Mouse (Mus musculus): ENCODE measurements around the gene Cpne7. TPM values are rescaled to one million over a fixed set of nuclear protein-coding genes. Genes with fewer than 3 reads are reported as not detected.

Gene Cpne7
- polyA plus RNA-seq, 1 experiment = not detected

DNA sequence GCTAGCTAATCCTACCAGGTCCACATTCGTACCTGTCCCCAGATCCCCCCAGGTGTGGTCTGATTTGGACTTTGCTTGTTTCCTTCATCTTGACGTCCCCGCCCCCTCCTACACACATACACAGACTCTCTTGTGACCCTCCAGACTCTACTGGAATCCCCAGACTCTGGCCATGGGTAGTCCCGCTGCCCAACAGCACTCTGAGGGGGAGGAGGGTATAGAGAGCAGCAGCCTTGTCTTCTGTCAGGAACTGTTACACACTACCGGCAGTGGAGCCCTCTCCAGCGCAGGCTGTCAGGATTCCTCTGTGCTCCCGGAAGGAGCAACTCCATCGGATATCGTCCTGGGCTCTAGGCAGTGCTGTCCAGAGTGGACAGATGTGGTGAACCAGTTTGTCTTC is 13.9 kb downstream of the Cpne7 start:
- TF ChIP-seq POLR2A (IDR thresholded peaks at IDR 0.05; ENCODE audit: insufficient read depth, low read depth, low read length) = no peak
- TF ChIP-seq CTCF (IDR thresholded peaks at IDR 0.05; ENCODE audit: insufficient read depth, low read depth, low read length) = no peak
- WGBS = 68% methylated on average over 9 of the region's 9 CpGs
- Histone ChIP-seq H3K27ac (ENCODE audit: insufficient read depth, low read depth, low read length) (no peak overlapping the region), H3K4me3 (ENCODE audit: insufficient read depth, low read depth, low read length) (no peak overlapping the region), H3K4me1 (ENCODE audit: control insufficient read depth, insufficient read depth, low read length) (peaks cover 22% of the 10 kb centered on the region)

DNA sequence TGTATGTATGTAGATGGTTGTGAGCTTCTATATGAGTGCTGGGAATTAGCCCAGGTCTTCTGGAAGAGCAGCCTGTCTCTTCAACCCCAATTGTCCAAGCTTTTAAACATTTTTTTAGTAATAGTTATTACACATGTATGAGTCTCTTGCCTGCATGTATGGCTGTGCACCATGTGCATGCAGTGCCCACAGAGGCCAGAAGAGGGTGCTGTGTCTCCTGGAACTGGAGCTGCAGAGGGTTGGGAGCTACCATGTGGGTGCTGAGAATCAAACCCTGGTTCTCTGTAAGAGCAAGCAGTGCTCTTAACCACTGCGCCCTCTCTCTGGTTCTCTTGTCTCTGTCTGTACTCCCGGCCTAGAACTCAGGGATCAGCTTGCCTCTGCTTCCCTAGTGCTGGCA is 15.8 kb downstream of the Cpne7 start:
- 100% methylated on average over 2 of the region's 2 CpGs for WGBS
- Histone ChIP-seq H3K4me1 (ENCODE audit: control insufficient read depth, insufficient read depth, low read length) (peaks cover 31% of the 10 kb centered on the region), H3K27ac (ENCODE audit: insufficient read depth, low read depth, low read length) (no peak overlapping the region), H3K4me3 (ENCODE audit: insufficient read depth, low read depth, low read length) (no peak overlapping the region)
- TF ChIP-seq CTCF (IDR thresholded peaks at IDR 0.05; ENCODE audit: insufficient read depth, low read depth, low read length) (no peak), POLR2A (IDR thresholded peaks at IDR 0.05; ENCODE audit: insufficient read depth, low read depth, low read length) (no peak)

DNA sequence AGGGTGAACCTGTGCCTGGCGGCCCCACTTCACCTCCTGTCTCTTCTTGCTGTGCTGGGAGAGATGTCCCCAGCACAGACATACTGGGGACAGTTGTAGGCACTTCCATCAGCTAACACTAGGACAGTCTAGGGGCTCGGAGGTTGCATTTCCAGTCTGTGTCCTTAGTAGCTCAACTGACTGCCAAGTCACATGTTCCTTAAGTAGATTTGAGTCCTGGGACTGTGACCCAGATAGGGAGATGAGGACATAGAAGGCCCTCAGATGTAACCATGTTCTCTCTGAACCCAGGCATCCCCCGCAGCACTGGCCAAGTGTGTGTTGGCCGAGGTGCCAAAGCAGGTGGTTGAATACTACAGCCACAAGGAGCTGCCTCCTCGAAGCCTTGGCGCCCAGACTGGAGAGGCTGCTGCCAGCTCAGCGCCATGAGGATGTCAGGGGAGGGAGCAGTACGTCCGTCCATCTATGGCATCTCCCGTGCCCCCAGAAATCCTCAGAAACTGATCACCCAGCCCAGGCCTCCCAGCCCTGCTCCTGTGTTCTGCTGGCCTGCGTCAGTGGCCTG is 17.1 kb downstream of the Cpne7 start:
- Histone ChIP-seq H3K27ac (ENCODE audit: insufficient read depth, low read depth, low read length) (peak overlapping the region; percentile 58; the same call in 1 of the 2 replicates), H3K4me3 (ENCODE audit: insufficient read depth, low read depth, low read length) (no peak overlapping the region), H3K4me1 (ENCODE audit: control insufficient read depth, insufficient read depth, low read length) (peaks cover 41% of the 10 kb centered on the region)
- 81% methylated on average over 11 of the region's 11 CpGs for WGBS
- TF ChIP-seq CTCF (IDR thresholded peaks at IDR 0.05; ENCODE audit: insufficient read depth, low read depth, low read length) (no peak), POLR2A (IDR thresholded peaks at IDR 0.05; ENCODE audit: insufficient read depth, low read depth, low read length) (no peak)

DNA sequence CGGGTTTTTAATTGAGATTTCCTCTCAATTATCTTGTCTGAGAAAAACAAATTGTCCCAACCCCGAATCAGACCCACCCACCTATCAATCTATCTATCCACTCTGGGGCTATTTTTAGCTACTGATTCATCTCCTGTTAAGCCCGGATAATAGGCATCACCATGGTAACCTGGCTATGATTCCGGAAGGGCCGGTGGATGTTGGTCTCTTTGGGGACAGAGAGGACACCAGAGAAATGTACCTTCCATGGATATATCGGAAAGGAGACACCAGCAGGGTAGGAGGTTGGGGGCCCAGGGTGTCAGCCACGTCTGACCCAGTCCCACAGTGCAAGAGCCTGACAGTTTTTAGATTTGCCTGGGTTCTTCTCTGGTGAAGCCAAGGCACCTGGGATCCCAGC is 18.2 kb downstream of the Cpne7 start:
- Histone ChIP-seq H3K27ac (ENCODE audit: insufficient read depth, low read depth, low read length) (peak overlapping the region; percentile 17; the same call in 1 of the 2 replicates), H3K4me1 (ENCODE audit: control insufficient read depth, insufficient read depth, low read length) (peaks cover 45% of the 10 kb centered on the region), H3K4me3 (ENCODE audit: insufficient read depth, low read depth, low read length) (no peak overlapping the region)
- TF ChIP-seq CTCF (IDR thresholded peaks at IDR 0.05; ENCODE audit: insufficient read depth, low read depth, low read length) (no peak), POLR2A (IDR thresholded peaks at IDR 0.05; ENCODE audit: insufficient read depth, low read depth, low read length) (no peak)
- 13% methylated on average over 7 of the region's 7 CpGs for WGBS

DNA sequence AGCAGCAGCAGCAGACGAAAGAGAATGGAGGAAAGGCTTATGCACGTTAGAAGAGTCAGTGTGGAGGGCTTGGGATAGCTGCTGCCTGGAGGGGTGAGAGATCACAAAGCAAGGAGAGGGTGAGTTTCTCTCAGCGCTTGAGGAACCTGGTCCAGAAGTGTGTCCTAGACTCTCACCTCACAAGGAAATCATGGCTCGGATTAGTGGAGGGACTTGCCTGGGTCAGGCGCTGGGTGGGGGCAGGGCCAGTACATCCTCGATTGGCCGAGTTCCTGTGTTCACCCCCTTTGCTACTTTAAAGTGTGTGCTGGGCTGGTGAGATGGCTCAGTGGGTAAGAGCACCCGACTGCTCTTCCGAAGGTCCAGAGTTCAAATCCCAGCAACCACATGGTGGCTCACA is 18.6 kb downstream of the Cpne7 start:
- Histone ChIP-seq H3K4me3 (ENCODE audit: insufficient read depth, low read depth, low read length) (no peak overlapping the region), H3K4me1 (ENCODE audit: control insufficient read depth, insufficient read depth, low read length) (peaks cover 45% of the 10 kb centered on the region), H3K27ac (ENCODE audit: insufficient read depth, low read depth, low read length) (peak overlapping the region; percentile 17; the same call in 1 of the 2 replicates)
- TF ChIP-seq CTCF (IDR thresholded peaks at IDR 0.05; ENCODE audit: insufficient read depth, low read depth, low read length) (no peak), POLR2A (IDR thresholded peaks at IDR 0.05; ENCODE audit: insufficient read depth, low read depth, low read length) (no peak)
- 46% methylated on average over 9 of the region's 9 CpGs for WGBS

DNA sequence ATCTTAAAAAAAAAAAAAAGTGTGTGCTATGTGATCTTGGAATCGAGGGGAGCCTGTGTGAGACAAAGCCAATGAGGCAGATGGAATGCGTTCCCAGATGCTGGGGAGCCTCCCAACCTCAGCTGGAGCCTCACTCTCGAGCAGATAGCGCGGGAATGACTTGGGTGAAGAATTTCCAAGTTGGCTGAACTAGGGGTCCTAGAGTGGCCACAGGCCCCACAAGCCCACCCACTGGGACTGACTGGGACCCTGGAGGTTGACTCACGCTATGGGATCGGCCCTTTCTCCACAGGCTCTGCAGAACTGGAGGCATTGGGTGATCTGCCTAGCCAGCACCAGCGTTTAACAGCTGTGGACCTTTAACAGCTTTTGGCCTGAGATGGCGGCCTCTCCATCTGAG is 19.1 kb downstream of the Cpne7 start:
- no peak overlapping the region; the same call in 1 of the 2 replicates for H3K27ac ChIP-seq (ENCODE audit: insufficient read depth, low read depth, low read length)
- H3K4me1 ChIP-seq (ENCODE audit: control insufficient read depth, insufficient read depth, low read length) = peaks cover 45% of the 10 kb centered on the region
- TF ChIP-seq POLR2A (IDR thresholded peaks at IDR 0.05; ENCODE audit: insufficient read depth, low read depth, low read length) (no peak), CTCF (IDR thresholded peaks at IDR 0.05; ENCODE audit: insufficient read depth, low read depth, low read length) (no peak)
- no peak overlapping the region for H3K4me3 ChIP-seq (ENCODE audit: insufficient read depth, low read depth, low read length)
- WGBS = 87% methylated on average over 9 of the region's 9 CpGs

DNA sequence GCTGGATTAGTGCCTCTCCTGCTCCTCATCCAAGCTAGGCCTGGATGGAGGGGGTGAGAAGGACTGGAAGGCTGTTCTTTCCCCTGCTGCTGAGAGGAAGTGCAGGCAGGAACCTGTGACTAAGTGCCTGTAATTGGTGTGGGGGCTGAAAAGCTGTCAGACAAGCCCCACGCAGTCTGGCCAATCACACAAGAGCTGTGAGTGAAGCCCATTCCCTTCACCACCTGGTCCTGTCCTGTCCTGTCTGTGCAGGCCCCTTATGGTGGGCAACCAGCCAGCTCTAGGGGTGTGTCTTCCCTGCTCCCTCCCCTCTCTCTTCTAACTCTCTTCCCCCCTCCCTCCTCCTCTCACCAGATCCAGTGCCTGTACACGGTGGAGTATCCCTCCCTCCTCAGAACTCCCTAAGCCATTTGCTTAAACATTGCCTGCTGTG is 20.5 kb downstream of the Cpne7 start:
- 5% methylated on average over 2 of the region's 2 CpGs for WGBS
- Histone ChIP-seq H3K27ac (ENCODE audit: insufficient read depth, low read depth, low read length) (peak overlapping the region; percentile 88), H3K4me3 (ENCODE audit: insufficient read depth, low read depth, low read length) (no peak overlapping the region), H3K4me1 (ENCODE audit: control insufficient read depth, insufficient read depth, low read length) (peaks cover 52% of the 10 kb centered on the region)
- TF ChIP-seq POLR2A (IDR thresholded peaks at IDR 0.05; ENCODE audit: insufficient read depth, low read depth, low read length) (0 out of 2 replicates have a peak, but pooled peaks have one; percentile 25), CTCF (IDR thresholded peaks at IDR 0.05; ENCODE audit: insufficient read depth, low read depth, low read length) (no peak)

DNA sequence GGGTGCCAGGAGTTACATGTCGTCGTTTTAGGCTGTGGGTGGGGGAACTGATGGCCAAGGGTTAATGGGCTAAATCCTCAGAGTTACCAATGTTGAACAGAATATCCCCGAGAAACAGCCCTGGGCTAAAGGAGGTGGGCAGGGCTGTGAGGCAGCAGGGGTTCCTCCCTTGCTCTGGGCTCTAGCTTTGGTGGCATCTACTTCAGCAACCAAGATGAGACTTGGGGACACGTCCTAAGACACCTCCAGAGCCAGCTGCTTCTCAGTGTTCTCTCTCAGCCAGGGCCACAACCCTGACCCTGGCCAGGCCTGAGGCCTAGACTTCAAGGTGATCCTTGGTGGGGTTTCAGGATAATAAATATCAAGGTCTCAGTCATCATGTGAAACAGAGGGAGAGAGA is 21.6 kb downstream of the Cpne7 start:
- Histone ChIP-seq H3K4me1 (ENCODE audit: control insufficient read depth, insufficient read depth, low read length) (peaks cover 52% of the 10 kb centered on the region), H3K27ac (ENCODE audit: insufficient read depth, low read depth, low read length) (peak overlapping the region; percentile 88), H3K4me3 (ENCODE audit: insufficient read depth, low read depth, low read length) (no peak overlapping the region)
- WGBS = 63% methylated on average over 4 of the region's 4 CpGs
- no peak for TF ChIP-seq POLR2A (IDR thresholded peaks at IDR 0.05; ENCODE audit: insufficient read depth, low read depth, low read length)
- no peak for TF ChIP-seq CTCF (IDR thresholded peaks at IDR 0.05; ENCODE audit: insufficient read depth, low read depth, low read length)

DNA sequence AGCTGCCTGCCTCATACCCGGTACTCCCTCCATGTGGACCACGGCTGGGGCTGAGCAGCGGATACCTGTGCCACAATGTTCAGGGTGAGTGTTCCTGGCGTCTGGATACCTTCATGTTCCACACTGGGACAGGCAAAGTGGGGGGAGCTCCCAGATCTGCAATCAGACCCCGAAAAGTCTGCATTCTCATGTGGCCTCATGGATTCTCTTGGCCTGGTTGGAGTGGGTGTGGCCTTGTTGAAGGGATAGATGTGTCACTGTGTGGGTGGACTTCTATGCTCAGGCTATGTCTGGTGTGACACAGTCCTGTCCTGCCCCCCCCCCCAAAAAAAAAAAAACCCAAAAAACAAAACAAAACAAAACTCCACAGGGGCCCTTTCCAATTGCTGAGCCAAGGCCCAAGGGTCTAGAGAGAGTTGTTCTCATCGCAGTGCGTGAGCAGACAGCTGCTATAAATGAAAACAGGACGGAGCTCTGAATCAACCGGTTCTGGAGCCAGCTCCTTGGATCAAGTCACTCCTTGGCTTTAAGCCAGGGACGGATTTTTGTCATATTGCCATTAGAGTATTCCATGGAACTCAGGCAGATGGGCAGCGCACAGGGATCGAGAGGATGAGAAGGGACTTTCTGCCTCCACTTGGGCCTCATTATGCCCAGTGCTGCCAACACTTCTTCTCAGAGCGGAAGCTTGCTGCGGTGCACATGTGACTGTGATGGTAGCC is 24.7 kb downstream of the Cpne7 start:
- no peak for TF ChIP-seq CTCF (IDR thresholded peaks at IDR 0.05; ENCODE audit: insufficient read depth, low read depth, low read length)
- no peak for TF ChIP-seq POLR2A (IDR thresholded peaks at IDR 0.05; ENCODE audit: insufficient read depth, low read depth, low read length)
- H3K4me1 ChIP-seq (ENCODE audit: control insufficient read depth, insufficient read depth, low read length) = peaks cover 35% of the 10 kb centered on the region
- H3K4me3 ChIP-seq (ENCODE audit: insufficient read depth, low read depth, low read length) = no peak overlapping the region
- 59% methylated on average over 14 of the region's 14 CpGs for WGBS
- H3K27ac ChIP-seq (ENCODE audit: insufficient read depth, low read depth, low read length) = no peak overlapping the region
